Mouse (Mus musculus) 3134 (cell line): ENCODE measurements around the gene Nudt15.

Experiments used
- DNase-seq: peaks from one replicate; pipeline ENCODE4 v3.0.0-alpha.2; 2011; ENCODE audit warnings: low spot score; ENCODE audit not compliant: insufficient read length; ENCODE audit errors: extremely low read depth

Gene Nudt15

GRCm38 (mm10) chr14:73508630-73509395 lies 39.2 kb downstream of the Nudt15 start:
- DNase-seq, result no peak

GRCm38 (mm10) chr14:73507702-73508376 lies 40.2 kb downstream of the Nudt15 start:
- no peak for DNase-seq

GRCm38 (mm10) chr14:73507200-73507599 lies 40.8 kb downstream of the Nudt15 start:
- DNase-seq, result no peak

- DNase-seq, result no peak
These were observed 41.8 kb downstream of the Nudt15 start for GRCm38 (mm10) chr14:73506283-73506682.

- no peak for DNase-seq
These were observed 44.7 kb downstream of the Nudt15 start for GRCm38 (mm10) chr14:73503237-73503933.

- no peak for DNase-seq
These were observed 45.4 kb downstream of the Nudt15 start for GRCm38 (mm10) chr14:73502591-73503184.

GRCm38 (mm10) chr14:73501721-73502120 lies 46.3 kb downstream of the Nudt15 start:
- DNase-seq, result no peak

GRCm38 (mm10) chr14:73501283-73501682 lies 46.8 kb downstream of the Nudt15 start:
- DNase-seq, result no peak

- no peak for DNase-seq
These were observed 52.3 kb downstream of the Nudt15 start for GRCm38 (mm10) chr14:73495753-73496152.

GRCm38 (mm10) chr14:73494122-73494521 lies 53.9 kb downstream of the Nudt15 start:
- DNase-seq, result no peak

GRCm38 (mm10) chr14:73493356-73493755 lies 54.7 kb downstream of the Nudt15 start:
- no peak for DNase-seq

- no peak for DNase-seq
These were observed 61.4 kb downstream of the Nudt15 start for GRCm38 (mm10) chr14:73486641-73487040.

- no peak for DNase-seq
These were observed 63.5 kb downstream of the Nudt15 start for GRCm38 (mm10) chr14:73484366-73485110.

- DNase-seq, result no peak
These were observed 64.4 kb downstream of the Nudt15 start for GRCm38 (mm10) chr14:73483516-73484229.

- DNase-seq, result no peak
These were observed 68.3 kb downstream of the Nudt15 start for GRCm38 (mm10) chr14:73479771-73480170.

- DNase-seq, result no peak
These were observed 69.7 kb downstream of the Nudt15 start for GRCm38 (mm10) chr14:73478321-73478720.

GRCm38 (mm10) chr14:73477077-73477476 lies 71.0 kb downstream of the Nudt15 start:
- no peak for DNase-seq

- DNase-seq, result no peak
These were observed 71.6 kb downstream of the Nudt15 start for GRCm38 (mm10) chr14:73476361-73476934.

- DNase-seq, result no peak
These were observed 72.5 kb downstream of the Nudt15 start for GRCm38 (mm10) chr14:73475506-73475905.
